Mouse (Mus musculus) embryonic facial prominence, embryonic 11.5 days (tissue): ENCODE data around the gene Adal. TPM values are rescaled to one million over a fixed set of nuclear protein-coding genes. Genes with fewer than 3 reads are reported as not detected.
"Not testable (repeated sequence)": the region's sequence is repeated elsewhere in the genome, so short reads cannot be mapped to it uniquely, and the experiment has no call there.

Source experiments
- ATAC-seq: fragments of 200-750 bp; cut with Nextera tagmentation; replicated peaks from 2 replicates; pipeline ENCODE4 v1.8.0; 2017; ENCODE audit warnings: low read depth; ENCODE audit not compliant: insufficient number of reproducible peaks, low FRiP score, low TSS enrichment
- DNase-seq: peaks from one replicate; pipeline ENCODE4 v3.0.0-alpha.2; 2015; ENCODE audit warnings: low spot score
- H3K27ac ChIP-seq: fragments of 300-500 bp; sonication (generic); replicated peaks from 2 replicates; pipeline ENCODE4 v1.5.1; 2014; ENCODE audit warnings: mild to moderate bottlenecking, low read depth, low read length, control low read depth
- H3K27me3 ChIP-seq: fragments of 300-500 bp; sonication (generic); 2 replicates; pipeline ENCODE4 v1.6.1; 2014; ENCODE audit warnings: mild to moderate bottlenecking, low read length, moderate library complexity, mixed read lengths; ENCODE audit not compliant: control insufficient read depth, insufficient read depth
- H3K36me3 ChIP-seq: fragments of 300-500 bp; sonication (generic); replicated peaks from 2 replicates; pipeline ENCODE4 v1.6.1; 2014; ENCODE audit warnings: low read depth, mild to moderate bottlenecking, low read length, moderate library complexity, mixed read lengths; ENCODE audit not compliant: control insufficient read depth, insufficient read depth
- H3K4me1 ChIP-seq: fragments of 300-500 bp; sonication (generic); 2 replicates; pipeline ENCODE4 v1.6.1; 2014; ENCODE audit warnings: low read length, mixed read lengths; ENCODE audit not compliant: control insufficient read depth, insufficient read depth
- H3K4me2 ChIP-seq: fragments of 300-500 bp; sonication (generic); 2 replicates; pipeline ENCODE4 v1.6.1; 2014; ENCODE audit warnings: low read depth, mild to moderate bottlenecking, control low read depth, low read length, moderate library complexity
- H3K4me3 ChIP-seq: fragments of 300-500 bp; sonication (generic); 2 replicates; pipeline ENCODE4 v1.5.1; 2014; ENCODE audit warnings: low read depth, low read length, control low read depth
- H3K9ac ChIP-seq: fragments of 300-500 bp; sonication (generic); replicated peaks from 2 replicates; pipeline ENCODE4 v1.6.1; 2014; ENCODE audit warnings: mild to moderate bottlenecking, control low read depth, low read length
- H3K9me3 ChIP-seq: fragments of 300-500 bp; sonication (generic); replicated peaks from 2 replicates; pipeline ENCODE4 v1.6.1; 2016; ENCODE audit warnings: mild to moderate bottlenecking, low read length, inconsistent platforms, mixed read lengths; ENCODE audit not compliant: control insufficient read depth
- WGBS: fragments of 180-500 bp; shearing (Covaris S2); extraction: QIAGEN DNeasy Blood & Tissue Kit; methylation state at CpG from one replicate; pipeline ENCODE4 v1.1.7; 2014; 5-methylcytosine and 5-hydroxymethylcytosine counted together
- polyA plus RNA-seq: library from polyadenylated mRNA; unstranded; fragments of >200 nt; fragmentation: Nextera tagmentation; extraction: Ambion mirVana; gene quantifications from 2 replicates; pipeline ENCODE4 v1.2.1, GENCODE M21; 2014

Adal gene
- polyA plus RNA-seq = 28.2 and 29.0 TPM in 2 replicates

GRCm38 (mm10) chr2:121140018-121140882 lies at the start of gene Adal, which contains the start of gene Lcmt2:
Gene Adal, plus strand, starts transcription at chr2:121140428.
Gene Lcmt2, minus strand, starts transcription at chr2:121140653.
- no peaks in the 10 kb centered on the region for H3K27me3 ChIP-seq
- DNase-seq (peak; percentile 93), ATAC-seq (peak; percentile 95)
- no peaks in the 10 kb centered on the region; the same call in 1 of the 2 replicates for H3K9me3 ChIP-seq
- H3K36me3 ChIP-seq = peaks cover 7% of the 10 kb centered on the region
- H3K27ac ChIP-seq = peak within 1 kb of the TSS; percentile 97
- peaks cover 3% of the 10 kb centered on the region for H3K4me1 ChIP-seq
- peak within 1 kb of the TSS; percentile 56 for H3K4me3 ChIP-seq
- peak within 1 kb of the TSS; percentile 89 for H3K4me2 ChIP-seq
- H3K9ac ChIP-seq = peak within 1 kb of the TSS; percentile 91
- 1% methylated on average over 87 of the region's 87 CpGs for WGBS

- ATAC-seq (no peak), DNase-seq (peak; percentile 72)
- no peak overlapping the region for H3K4me2 ChIP-seq
- WGBS = 30% methylated on average over 9 of the region's 9 CpGs
- no peaks in the 10 kb centered on the region for H3K4me1 ChIP-seq
- no peak overlapping the region for H3K9ac ChIP-seq
- no peaks in the 10 kb centered on the region for H3K27me3 ChIP-seq
- no peak overlapping the region for H3K4me3 ChIP-seq
- H3K9me3 ChIP-seq = no peaks in the 10 kb centered on the region
- H3K36me3 ChIP-seq = no peaks in the 10 kb centered on the region
- H3K27ac ChIP-seq = no peak overlapping the region
Measured at GRCm38 (mm10) chr2:121102051-121102450, 38.2 kb upstream of the Adal start.

- Histone ChIP-seq H3K9ac (no peak overlapping the region), H3K4me2 (no peak overlapping the region), H3K36me3 (no peaks in the 10 kb centered on the region), H3K4me1 (no peaks in the 10 kb centered on the region), H3K4me3 (no peak overlapping the region), H3K9me3 (no peaks in the 10 kb centered on the region), H3K27me3 (no peaks in the 10 kb centered on the region), H3K27ac (no peak overlapping the region)
- DNase-seq = no peak
- no peak for ATAC-seq
Measured at GRCm38 (mm10) chr2:121105940-121106339, 34.3 kb upstream of the Adal start.

GRCm38 (mm10) chr2:121109695-121110094 lies 30.5 kb upstream of the Adal start, which contains the start of gene Tgm7:
Gene Tgm7, minus strand, starts transcription at chr2:121109795.
- no peak within 1 kb of the TSS for H3K27ac ChIP-seq
- no peak within 1 kb of the TSS for H3K4me3 ChIP-seq
- DNase-seq (no peak), ATAC-seq (no peak)
- no peak within 1 kb of the TSS for H3K9ac ChIP-seq
- 86% methylated on average over 4 of the region's 4 CpGs for WGBS
- no peaks in the 10 kb centered on the region for H3K27me3 ChIP-seq
- H3K36me3 ChIP-seq = no peaks in the 10 kb centered on the region
- H3K9me3 ChIP-seq = no peaks in the 10 kb centered on the region
- H3K4me1 ChIP-seq = no peaks in the 10 kb centered on the region
- H3K4me2 ChIP-seq = no peak within 1 kb of the TSS

GRCm38 (mm10) chr2:121115418-121115817 lies 24.8 kb upstream of the Adal start:
- no peaks in the 10 kb centered on the region for H3K27me3 ChIP-seq
- no peak for ATAC-seq
- no peaks in the 10 kb centered on the region for H3K36me3 ChIP-seq
- no peak overlapping the region for H3K27ac ChIP-seq
- no peak overlapping the region for H3K4me2 ChIP-seq
- no peaks in the 10 kb centered on the region for H3K4me1 ChIP-seq
- no peak overlapping the region for H3K4me3 ChIP-seq
- H3K9me3 ChIP-seq = no peaks in the 10 kb centered on the region
- H3K9ac ChIP-seq = no peak overlapping the region
- no peak for DNase-seq
- 82% methylated on average over 2 of the region's 2 CpGs for WGBS

GRCm38 (mm10) chr2:121119260-121119659 lies 21.0 kb upstream of the Adal start:
- no peak overlapping the region for H3K9ac ChIP-seq
- H3K9me3 ChIP-seq = no peaks in the 10 kb centered on the region
- no peaks in the 10 kb centered on the region for H3K27me3 ChIP-seq
- H3K27ac ChIP-seq = no peak overlapping the region
- H3K4me3 ChIP-seq = no peak overlapping the region
- ATAC-seq (no peak), DNase-seq (no peak)
- WGBS = 87% methylated on average over 3 of the region's 3 CpGs
- no peak overlapping the region for H3K4me2 ChIP-seq
- H3K36me3 ChIP-seq = no peaks in the 10 kb centered on the region
- H3K4me1 ChIP-seq = no peaks in the 10 kb centered on the region

GRCm38 (mm10) chr2:121126302-121126701 lies 13.9 kb upstream of the Adal start:
- 91% methylated on average over 5 of the region's 5 CpGs for WGBS
- DNase-seq, H3K9me3 ChIP-seq, H3K4me2 ChIP-seq, H3K27me3 ChIP-seq, H3K9ac ChIP-seq, H3K4me1 ChIP-seq, ATAC-seq, H3K36me3 ChIP-seq, H3K4me3 ChIP-seq, H3K27ac ChIP-seq: not testable (repeated sequence)

- Histone ChIP-seq H3K4me2 (no peak overlapping the region), H3K36me3 (no peaks in the 10 kb centered on the region), H3K4me1 (no peaks in the 10 kb centered on the region), H3K9me3 (no peaks in the 10 kb centered on the region), H3K9ac (no peak overlapping the region), H3K27me3 (no peaks in the 10 kb centered on the region), H3K27ac (no peak overlapping the region), H3K4me3 (no peak overlapping the region)
- no peak for ATAC-seq
- WGBS = 79% methylated on average over 1 of the region's 1 CpGs
- no peak for DNase-seq
Measured at GRCm38 (mm10) chr2:121127536-121127935, 12.7 kb upstream of the Adal start.
